Mouse (Mus musculus) yolk sac, embryonic 10.5 days (tissue): Measurements from ENCODE around the gene Zc3h7b.

Experiments
- DNase-seq: peaks from one replicate; pipeline ENCODE4 v3.0.0-alpha.2; 2017; ENCODE audit warnings: low spot score

Zc3h7b gene

DNA sequence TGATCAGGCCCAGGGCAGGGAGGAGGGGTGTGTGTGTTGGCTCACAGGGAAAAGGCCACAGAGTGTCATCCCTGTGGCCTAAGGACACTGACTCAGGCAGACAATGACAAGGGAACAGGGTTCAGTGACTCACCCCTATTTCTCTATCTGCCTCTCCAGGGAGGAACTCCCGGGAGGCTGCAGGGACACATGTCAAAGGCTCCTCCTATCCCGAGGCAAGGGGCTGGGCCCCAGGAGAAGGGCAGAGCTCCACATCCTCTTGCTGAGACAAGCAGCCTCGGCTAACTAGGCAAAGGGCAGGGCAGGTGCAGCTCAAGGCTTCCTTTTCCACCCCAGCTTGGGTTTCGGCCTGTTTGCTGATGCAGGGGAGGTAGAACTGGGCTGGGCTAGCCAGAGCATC lies 100.9 kb downstream of the Zc3h7b start:
- peak; percentile 75 for DNase-seq
